Mouse (Mus musculus): ENCODE measurements at regions not wholly inside any gene's neighbourhood (a gene's known extent, or its start where the extent isn't known, plus 50 kb on each side); places are given as distances from the start of the nearest gene placed in this dataset.
"Not testable (repeated sequence)": the region's sequence is repeated elsewhere in the genome, so short reads cannot be mapped to it uniquely, and the experiment has no call there.

- peak overlapping the region; percentile 49 for H3K4me3 ChIP-seq (ENCODE audit: low read depth, low read length)
- peak overlapping the region; percentile 60; the same call in 1 of the 2 replicates for H3K27ac ChIP-seq (ENCODE audit: low read depth, low read length)
- peak overlapping the region; percentile 33; the same call in 1 of the 2 replicates for H3K4me2 ChIP-seq (ENCODE audit: low read depth, low read length)
- 11% methylated on average over 60 of the region's 64 CpGs for WGBS
- ATAC-seq (ENCODE audit: low read depth) = peak; percentile 100
- not testable (repeated sequence) for H3K36me3 ChIP-seq (ENCODE audit: control insufficient read depth, insufficient read depth, low read length); H3K9me3 ChIP-seq (ENCODE audit: control insufficient read depth, low read length); H3K27me3 ChIP-seq (ENCODE audit: control insufficient read depth, insufficient read depth, low read length); H3K4me1 ChIP-seq (ENCODE audit: control insufficient read depth, insufficient read depth, low read length)
- H3K9ac ChIP-seq (replicated peaks; ENCODE audit: low read depth, low read length) = peak overlapping the region; percentile 62
Measured at GRCm38 (mm10) chr8:20550054-20550778, 64.5 kb upstream of the Gm21119 start.

GRCm38 (mm10) chr8:20556501-20557181 lies 58.1 kb upstream of the Gm21119 start:
- H3K36me3 ChIP-seq (ENCODE audit: control insufficient read depth, insufficient read depth, low read length); H3K4me1 ChIP-seq (ENCODE audit: control insufficient read depth, insufficient read depth, low read length); H3K9ac ChIP-seq (replicated peaks; ENCODE audit: low read depth, low read length); H3K4me2 ChIP-seq (ENCODE audit: low read depth, low read length); H3K27me3 ChIP-seq (ENCODE audit: control insufficient read depth, insufficient read depth, low read length); H3K27ac ChIP-seq (ENCODE audit: low read depth, low read length); H3K9me3 ChIP-seq (ENCODE audit: control insufficient read depth, low read length); H3K4me3 ChIP-seq (ENCODE audit: low read depth, low read length): not testable (repeated sequence)
- ATAC-seq (ENCODE audit: low read depth) = peak; percentile 42
- no CpG with 5 or more reads among the region's 6 CpGs for WGBS

- WGBS = 91% methylated on average over 7 of the region's 8 CpGs
- H3K9me3 ChIP-seq (ENCODE audit: control insufficient read depth, low read length); H3K36me3 ChIP-seq (ENCODE audit: control insufficient read depth, insufficient read depth, low read length); H3K4me1 ChIP-seq (ENCODE audit: control insufficient read depth, insufficient read depth, low read length); H3K27me3 ChIP-seq (ENCODE audit: control insufficient read depth, insufficient read depth, low read length); H3K4me3 ChIP-seq (ENCODE audit: low read depth, low read length); H3K27ac ChIP-seq (ENCODE audit: low read depth, low read length); H3K9ac ChIP-seq (replicated peaks; ENCODE audit: low read depth, low read length): not testable (repeated sequence)
- H3K4me2 ChIP-seq (ENCODE audit: low read depth, low read length) = 0 out of 2 replicates have a peak overlapping the region, but pooled peaks have one; percentile 23
- ATAC-seq (ENCODE audit: low read depth) = peak; percentile 89
Measured at GRCm38 (mm10) chr8:20557184-20557583, 57.5 kb upstream of the Gm21119 start.

- peak overlapping the region; percentile 18; the same call in 1 of the 2 replicates for H3K4me3 ChIP-seq (ENCODE audit: low read depth, low read length)
- not testable (repeated sequence) for H3K27me3 ChIP-seq (ENCODE audit: control insufficient read depth, insufficient read depth, low read length); H3K9me3 ChIP-seq (ENCODE audit: control insufficient read depth, low read length); H3K4me1 ChIP-seq (ENCODE audit: control insufficient read depth, insufficient read depth, low read length); H3K27ac ChIP-seq (ENCODE audit: low read depth, low read length); H3K36me3 ChIP-seq (ENCODE audit: control insufficient read depth, insufficient read depth, low read length); H3K9ac ChIP-seq (replicated peaks; ENCODE audit: low read depth, low read length)
- 45% methylated on average over 38 of the region's 47 CpGs for WGBS
- ATAC-seq (ENCODE audit: low read depth) = peak; percentile 98
- H3K4me2 ChIP-seq (ENCODE audit: low read depth, low read length) = 0 out of 2 replicates have a peak overlapping the region, but pooled peaks have one; percentile 23
Measured at GRCm38 (mm10) chr8:20557609-20558008, 57.1 kb upstream of the Gm21119 start.

Data from neural tube, embryonic 14.5 days (tissue).